Mouse (Mus musculus) urinary bladder, postnatal 25 days (tissue): ENCODE results near the gene Krt34.

Experiments used
- DNase-seq: peaks from one replicate; pipeline ENCODE4 v3.0.0; 2022; ENCODE audit warnings: low spot score

The Krt34 gene

DNA sequence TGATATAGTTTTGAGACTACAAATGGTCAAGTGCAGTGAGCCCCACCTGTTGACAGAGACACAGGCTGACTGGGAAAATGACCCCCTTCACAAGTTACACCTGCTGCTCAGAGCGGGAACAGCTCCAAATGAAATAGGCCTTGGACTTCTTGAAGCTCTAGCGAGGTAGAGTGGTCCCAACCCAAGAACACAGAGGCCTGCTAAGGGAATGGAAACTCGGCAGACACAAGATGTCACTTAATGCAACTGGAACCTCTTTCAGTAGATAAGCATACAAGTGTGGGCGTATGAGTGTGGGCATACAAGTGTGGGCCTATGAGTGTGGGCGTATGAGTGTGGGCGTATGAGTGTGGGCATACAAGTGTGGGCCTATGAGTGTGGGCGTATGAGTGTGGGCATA lies 42.3 kb downstream of the Krt34 start:
- no peak for DNase-seq

DNA sequence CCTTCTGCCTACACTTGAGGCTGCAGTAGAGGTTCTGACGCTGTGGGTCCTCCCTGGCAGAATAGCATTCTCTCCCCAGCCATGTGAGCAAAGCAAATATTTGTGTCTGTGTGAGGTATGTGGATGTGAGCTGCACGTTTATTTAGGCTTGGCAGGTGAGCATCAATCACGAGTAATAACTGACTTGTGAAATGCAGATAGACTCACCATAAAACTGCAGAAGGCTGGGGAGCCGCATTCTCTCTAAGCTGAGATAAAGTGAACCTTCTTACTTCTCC lies 47.0 kb downstream of the Krt34 start:
- DNase-seq = no peak

- no peak for DNase-seq
Measured at GRCm38 (mm10) chr11:99993620-99994383, 47.6 kb downstream of the Krt34 start, which contains the start of gene Krtap17-1. Krtap17-1 (minus strand) TSS chr11:99993994.

DNA sequence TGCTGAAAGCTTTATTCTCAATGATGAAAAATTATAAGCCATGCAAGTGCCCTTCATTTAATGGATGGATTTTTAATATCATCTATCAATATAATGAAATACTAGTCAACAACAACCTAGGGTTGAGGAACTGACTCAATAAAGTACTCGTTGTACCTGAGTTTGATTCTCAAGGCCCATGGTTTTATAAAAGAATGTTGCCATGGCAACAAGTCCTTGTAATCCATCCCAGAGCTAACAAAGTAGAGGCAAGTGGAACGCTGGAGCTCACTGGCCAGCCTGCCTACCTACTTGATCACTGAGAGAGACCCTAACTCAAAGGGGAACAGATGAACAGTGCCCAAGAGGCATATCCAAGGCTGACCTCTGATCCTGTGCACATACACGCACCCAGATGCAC lies 50.8 kb downstream of the Krt34 start:
- DNase-seq = no peak

GRCm38 (mm10) chr11:99989881-99990405 lies 51.4 kb downstream of the Krt34 start:
- DNase-seq = no peak

DNA sequence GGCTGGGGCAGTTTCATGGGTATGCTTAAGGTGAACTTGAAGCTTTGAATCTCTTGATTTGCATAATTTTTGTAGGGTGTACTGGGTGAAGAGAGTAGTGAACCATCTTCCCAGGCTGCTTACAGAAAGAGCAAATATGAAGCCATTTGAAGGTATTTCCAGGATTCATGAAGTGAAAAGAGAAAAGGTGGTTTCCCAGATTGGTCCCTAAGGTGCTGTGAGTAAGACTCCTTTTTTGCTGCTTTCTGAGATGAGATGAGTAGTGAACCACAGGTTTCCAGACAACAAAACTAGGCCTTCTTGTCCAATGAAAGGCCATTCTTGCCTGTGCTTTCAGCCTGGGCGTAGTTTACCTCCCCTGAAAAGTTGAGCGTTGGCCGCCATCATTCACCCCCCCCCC lies 52.8 kb downstream of the Krt34 start:
- DNase-seq = no peak
